Mouse (Mus musculus): ENCODE results near the gene Lrrc8d.

The Lrrc8d gene

DNA sequence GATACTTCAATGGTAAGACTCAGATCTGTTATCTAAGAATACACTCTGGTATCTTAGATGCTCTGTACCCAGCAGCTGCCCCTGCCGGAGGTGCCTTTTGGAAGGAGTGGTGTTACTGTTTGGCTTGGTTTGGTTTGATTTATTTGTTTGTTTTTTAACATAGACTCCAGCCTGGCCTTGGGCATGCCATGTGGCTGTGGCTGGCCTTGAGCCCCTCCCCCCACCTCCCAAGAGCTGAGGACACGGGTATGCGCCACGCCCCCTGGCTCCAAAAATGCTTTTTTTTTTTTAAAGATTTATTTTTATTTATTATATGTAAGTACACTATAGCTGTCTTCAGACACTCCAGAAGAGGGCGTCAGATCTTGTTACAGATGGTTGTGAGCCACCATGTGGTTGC lies 65.6 kb downstream of the Lrrc8d start:
- DNase-seq (ENCODE audit: low read depth), result no peak

DNA sequence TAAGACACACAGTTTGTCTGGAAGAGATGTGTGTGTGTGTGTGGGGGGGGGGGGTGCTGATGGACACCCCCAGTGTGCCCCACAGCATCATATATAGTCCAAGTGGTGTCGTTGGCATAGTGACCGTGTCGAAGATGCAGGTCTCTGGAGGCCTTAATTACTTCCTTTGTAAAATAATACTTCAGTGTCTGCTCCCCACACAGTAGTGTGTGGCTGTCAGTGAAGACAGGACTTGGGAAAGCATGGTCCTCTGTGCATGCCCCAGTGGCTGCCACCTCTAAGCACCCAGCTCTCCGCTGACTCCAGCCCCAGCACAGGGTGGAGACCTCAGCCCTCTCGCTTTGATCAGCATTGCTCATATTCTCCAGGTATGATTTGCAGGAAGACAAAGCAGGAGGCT lies 76.6 kb downstream of the Lrrc8d start:
- DNase-seq (ENCODE audit: low read depth), result no peak

DNA sequence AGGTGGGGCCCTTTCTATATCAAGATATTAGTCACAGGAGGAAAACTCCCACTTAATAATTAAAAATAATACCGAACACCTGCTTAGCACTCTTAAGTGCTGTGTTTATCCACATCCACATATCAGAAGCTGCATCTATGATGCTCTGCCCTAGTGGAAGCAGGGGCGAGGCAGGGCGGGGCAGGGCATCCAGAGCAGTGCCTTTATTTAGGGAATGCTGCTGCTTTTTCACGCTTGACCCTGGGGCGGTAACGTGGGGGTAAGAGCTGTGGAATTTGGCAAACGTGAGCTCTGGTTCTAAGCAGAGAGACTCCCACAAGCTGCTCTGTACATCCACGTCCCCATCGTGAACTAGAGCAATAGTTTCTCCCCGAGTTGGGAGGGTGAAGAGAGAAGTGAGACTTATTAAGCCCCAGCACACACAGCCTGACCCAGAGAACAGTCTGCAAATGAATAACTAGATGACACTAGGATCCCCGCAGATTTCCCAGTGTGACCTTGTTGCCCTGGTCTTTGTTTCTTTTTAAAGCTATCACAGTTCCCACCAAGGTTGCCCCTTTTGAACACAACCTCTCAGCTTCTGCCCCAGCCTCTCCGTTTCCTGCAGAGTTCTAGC lies 77.3 kb downstream of the Lrrc8d start:
- DNase-seq (ENCODE audit: low read depth), result no peak

DNA sequence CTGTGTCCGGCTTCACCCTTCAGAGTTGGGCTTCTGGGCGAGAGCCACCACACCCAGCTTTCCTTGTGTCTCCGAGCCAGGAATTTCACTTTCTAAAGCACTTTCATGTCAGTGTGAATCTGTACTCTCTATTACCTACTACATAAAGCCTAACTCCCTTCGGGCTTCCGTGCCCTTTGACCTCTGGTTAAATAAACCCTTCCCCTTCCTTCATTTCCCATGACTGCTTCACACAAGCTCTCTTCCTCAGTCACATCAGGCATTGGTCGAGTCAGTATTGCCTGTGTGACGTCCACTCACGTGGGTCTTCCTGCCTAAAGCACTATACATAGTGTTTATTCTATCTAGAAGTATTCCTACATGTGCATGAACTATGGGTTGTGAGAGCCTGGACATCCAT lies 77.9 kb downstream of the Lrrc8d start:
- DNase-seq (ENCODE audit: low read depth), result no peak

DNA sequence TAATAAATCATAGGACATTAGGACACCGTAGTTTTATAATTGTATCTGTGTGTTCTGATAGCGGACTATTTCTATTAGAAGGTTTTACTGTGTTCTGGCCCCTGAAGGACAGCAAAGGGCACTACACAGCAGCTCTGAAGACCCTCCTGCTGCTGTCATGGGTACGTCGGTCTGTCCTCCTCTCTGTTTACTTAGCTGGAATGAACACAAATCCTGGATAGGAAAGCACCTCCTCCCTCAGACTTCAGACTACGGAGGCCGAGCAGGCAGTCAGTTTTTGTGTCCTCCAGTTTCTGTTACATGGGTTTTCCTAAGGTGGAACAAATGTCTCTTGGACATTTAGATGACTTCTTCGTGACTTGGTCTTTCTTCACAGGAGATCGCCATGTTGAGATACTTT lies 78.4 kb downstream of the Lrrc8d start:
- no peak for DNase-seq (ENCODE audit: low read depth)

DNA sequence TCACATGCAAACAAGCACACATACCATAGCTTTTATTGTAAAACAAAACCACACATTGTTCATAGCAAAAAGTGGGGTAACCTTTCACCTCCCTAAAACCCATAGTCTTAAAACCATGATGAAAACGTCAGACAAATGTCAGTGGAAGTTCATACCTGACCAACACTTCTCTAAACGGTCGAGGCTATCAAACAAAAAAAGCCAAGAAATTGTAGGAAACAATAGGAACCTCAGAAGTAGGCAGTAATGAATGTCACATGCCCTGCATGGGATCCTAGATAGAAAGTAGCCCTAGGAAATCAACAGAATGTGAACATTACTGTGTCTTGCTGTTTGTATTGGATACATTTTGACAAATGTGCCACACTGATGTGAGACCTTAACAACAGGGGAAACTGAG lies 79.0 kb downstream of the Lrrc8d start:
- DNase-seq (ENCODE audit: low read depth), result no peak

DNA sequence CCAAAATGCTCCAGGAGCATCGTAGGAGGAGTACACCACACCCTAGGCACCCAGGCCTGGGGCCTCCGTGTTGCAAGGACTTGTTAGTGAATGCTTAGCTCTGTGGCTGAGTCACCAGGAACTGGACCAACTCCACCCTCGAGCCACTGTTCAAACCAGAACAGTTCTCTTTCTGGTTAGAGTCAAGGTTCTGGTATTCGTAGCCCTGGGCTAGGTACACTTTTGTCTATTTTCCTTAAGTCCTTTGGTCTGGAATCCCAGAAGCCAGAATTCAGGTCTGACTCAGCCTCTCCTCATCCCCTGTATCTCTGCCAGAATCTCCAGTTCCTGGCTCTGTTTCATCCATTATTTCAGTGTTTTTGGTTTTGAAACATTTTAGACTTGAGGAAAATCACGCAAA lies 79.6 kb downstream of the Lrrc8d start:
- DNase-seq (ENCODE audit: low read depth), result peak; percentile 90

DNA sequence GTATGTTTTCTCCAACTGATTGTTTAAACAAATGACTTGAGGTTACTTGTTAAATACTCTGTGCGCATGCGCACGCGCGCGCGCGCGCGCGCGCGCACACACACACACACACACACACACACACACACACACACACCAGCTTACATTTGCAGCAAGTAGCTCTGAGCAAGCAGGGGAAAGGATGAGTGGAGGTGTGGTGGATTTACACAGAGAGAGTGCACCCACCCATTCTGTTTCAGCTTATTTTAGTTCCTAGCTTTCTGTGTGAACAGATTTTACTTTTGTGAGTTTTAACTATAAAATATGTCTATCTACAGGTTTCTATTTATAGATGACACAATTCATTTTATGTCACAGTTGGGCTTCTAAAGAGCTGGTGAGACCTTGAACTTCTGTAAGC lies 84.1 kb downstream of the Lrrc8d start:
- no peak for DNase-seq (ENCODE audit: low read depth)

DNA sequence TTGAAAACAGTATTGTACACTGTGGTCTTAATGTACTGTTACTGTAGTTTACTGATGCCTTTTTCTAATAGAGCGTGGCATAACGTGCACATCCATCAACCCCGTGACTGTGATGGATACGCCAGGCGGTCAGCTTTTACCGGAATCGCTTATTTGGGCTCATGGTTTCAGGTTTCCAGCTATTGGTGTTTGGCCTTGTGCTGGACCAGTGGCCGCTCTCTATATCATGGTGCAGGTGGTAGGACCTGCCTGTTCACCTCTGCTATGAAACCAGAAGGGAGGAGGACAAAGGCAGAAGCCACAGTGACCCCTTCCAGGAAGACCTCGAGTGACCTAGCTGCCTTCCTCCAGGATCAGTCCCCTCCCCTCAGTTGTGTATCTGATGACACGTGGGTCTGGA lies 85.0 kb downstream of the Lrrc8d start:
- DNase-seq (ENCODE audit: low read depth), result no peak

DNA sequence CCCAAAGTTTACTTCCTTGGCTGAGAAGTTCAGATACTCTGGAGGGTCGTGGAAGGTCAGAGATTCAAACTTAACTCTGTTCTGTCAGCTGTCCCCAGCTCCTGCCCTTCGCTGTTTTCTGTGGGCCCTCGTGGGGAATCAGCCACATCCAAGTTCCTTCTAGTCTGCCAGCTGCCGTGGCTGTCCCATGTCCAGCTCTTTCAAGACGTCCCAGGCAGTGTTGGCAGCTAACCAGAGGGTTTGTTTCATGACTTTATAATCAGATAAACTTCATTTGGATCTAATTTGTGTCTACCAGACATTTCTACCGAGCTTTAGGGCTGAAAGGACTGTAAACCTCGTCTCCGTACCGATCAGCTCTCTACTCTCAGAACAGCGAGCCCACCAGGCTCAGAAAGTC lies 87.8 kb downstream of the Lrrc8d start:
- DNase-seq (ENCODE audit: low read depth), result no peak

DNA sequence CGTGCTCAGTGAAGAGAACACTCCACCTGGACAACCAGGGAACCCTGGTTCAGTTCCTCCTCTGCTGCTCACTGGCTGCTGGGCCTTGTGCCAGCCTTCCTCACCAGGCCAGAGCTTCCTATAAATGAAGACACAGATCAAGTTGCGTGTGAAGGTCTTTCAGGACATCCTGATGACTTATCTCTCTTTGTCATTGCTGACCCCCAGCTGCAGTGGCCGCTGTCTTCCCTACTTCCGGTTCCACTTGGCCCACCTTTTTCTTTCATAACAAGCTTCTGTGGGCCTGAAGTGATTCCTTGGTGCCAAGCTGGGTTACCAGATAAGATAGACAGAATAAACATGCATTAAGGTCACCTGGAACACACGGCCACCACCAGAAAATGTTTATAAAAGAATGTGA lies 90.0 kb downstream of the Lrrc8d start:
- no peak for DNase-seq (ENCODE audit: low read depth)

DNA sequence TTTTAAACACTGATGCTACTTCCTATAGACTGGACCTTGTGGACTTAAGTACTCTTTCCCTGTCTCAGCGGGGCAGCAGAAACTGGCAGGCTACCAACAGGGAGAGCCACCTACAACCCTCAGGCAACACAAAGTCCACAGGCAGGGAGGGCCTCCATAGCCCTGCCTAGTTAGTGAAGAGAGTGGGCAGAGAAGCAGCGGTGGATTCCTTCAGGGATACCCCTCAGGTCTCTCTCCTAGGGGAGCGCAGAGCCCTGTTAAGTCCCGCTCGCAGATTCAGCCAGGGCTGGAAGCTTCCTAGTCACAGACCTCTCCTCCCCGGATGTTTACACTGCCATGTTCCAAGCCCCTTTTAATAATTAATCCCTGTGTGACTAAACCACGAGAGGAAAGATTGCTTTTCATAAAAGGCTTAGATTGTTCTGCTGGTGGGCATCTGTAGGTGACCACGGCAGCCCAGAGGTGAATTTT lies 92.6 kb downstream of the Lrrc8d start:
- no peak for DNase-seq (ENCODE audit: low read depth)

DNA sequence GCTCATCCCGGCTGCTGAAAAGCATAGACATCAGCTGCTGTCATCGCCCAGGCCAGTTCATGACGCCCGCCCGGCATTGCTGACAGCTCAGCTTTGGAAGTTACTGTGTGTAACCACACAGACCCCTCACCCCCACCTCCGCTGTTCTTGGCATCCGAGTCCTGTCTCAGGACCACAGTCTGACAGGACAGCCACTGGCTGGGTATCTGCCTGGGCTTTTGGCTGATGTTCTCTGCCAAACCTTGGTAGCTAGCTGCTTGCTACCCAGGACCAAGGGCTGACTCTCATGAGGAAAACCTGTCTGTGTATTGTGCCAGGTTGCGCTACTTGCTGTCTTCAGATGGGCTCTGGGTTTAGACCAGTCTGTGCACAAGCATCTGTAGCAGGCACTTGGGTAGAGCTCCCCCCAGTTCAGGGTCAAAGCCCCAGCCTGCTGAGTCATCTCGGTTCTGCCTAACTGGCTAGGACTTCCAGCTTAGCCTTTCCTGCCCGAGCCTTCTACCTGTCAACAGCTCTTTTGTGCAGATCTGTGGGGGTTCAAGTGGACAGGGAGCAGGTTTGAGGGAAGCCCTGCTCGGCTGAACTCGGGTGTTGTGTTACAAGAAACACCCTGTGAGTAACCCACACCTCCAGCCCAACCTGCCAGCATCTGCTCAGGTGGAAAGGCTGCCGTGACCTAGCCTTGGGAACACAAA lies 93.2 kb downstream of the Lrrc8d start:
- DNase-seq (ENCODE audit: low read depth), result peak; percentile 86

DNA sequence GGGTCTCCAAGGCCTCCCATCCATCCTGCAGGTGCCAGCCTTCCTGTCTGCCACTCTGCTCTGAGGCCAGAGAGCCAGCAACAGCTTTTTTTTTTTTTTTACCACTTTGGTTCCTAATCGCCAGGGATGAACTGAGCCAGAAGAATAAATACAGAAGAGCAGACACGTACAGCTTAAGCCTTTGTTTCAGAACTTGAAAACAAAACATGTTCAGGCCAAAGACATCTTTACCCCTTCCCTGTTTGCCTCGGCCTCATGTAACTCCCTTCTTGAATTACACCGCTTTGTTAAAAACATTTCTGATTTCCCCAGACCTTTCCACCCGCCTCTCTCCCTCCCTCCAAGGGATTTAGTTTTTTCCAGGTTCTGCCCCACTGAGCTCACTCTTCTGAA lies 93.8 kb downstream of the Lrrc8d start:
- DNase-seq (ENCODE audit: low read depth), result no peak

DNA sequence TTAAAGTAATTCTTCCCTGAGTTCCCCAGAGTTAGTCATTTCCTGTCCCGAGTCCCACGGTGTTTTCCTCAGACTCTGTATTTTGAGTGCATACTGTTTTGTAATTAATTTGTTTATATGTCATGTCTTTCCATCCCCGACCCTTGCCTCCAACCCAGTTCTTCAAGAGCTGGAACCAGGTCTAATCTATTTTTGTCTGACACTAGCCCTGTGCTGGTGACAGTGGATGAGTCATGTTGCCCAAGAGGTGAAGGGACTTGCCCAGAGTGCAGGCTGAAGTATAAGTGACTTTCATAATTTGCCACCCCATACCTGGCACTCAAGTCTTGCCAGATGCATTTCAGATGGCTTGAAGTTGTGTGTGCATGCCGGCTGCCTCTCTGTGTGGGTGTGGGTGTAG lies 98.7 kb downstream of the Lrrc8d start:
- DNase-seq (ENCODE audit: low read depth), result no peak

DNA sequence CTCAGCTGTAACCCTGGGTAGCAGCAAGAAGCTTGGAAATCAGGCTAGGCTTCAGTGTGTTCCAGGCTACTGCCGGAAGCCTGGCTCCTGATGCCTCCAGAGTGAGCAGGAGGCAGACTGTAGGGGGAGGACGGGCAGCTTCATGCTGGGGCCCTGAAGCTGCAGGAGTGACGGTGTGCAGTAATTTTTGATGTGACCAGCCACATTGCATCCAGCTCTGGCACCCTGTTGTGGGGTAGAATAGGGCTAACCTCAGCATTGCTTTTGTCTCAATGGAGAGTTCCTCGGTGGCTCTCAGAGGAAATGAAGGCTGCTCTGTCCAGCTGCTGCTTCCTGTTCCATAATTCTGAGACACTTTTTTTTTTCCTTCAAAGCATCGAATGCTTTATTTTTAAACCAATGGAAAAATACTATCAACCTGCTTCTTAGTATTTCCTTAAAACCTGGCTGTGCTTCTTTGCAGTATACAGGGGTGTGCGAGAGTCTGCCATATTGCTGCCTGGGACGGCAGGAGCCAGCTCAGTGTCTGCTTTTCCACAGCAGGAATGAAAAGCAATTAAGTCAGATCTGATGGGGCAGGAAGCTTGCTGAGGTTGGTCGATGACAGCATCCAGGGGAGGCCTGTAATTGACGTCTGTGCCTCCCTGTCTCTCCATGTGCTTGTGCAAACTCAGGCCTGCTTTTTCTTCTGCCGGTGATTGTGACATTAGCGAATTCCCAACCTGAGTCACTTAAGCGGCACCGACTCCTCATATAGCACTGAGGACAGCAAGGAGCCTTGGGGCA lies 100.3 kb downstream of the Lrrc8d start:
- no peak for DNase-seq (ENCODE audit: low read depth)

DNA sequence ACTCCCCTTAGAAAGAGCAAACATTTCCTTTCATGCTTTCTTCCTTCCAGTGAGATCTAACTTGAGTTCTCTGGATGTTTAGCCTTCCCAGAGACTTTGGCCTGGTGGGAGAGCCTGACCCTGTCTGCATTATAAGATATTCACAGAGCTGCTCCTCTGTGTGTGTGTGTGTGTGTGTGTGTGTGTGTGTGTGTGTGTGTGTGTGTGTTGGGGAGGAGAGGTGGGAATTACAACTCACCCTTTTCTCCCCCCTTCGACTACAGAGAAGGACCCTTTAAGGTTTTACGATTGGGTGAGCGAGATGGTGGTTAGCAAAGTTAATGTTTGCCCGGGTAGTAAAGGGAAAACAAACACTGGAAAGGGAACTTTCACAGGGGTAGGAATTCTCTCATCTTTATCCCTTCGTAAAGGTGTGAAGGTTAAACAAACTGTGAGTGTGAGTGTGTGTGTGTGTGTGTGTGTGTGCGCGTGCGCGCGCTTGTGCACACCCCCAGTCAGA lies 101.3 kb downstream of the Lrrc8d start:
- no peak for DNase-seq (ENCODE audit: low read depth)

DNA sequence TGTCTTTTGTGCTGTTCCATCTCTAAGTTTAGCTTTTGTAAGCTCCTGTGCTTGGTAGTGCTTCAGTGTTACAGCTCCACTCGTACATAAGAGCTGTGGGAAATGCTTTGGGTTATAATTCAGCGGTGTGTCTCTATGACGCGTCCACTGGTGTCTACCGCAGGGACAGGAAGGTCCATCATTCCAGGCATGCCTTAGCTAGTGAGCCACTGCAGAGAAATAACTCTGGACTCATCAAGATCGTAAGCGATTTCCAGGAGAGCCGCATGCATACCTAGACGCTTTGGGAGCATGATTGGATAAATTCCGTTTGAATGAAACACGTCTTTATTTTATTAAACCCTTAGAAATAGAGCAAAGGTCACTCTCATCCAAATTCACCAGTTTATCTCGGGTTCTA lies 106.2 kb downstream of the Lrrc8d start:
- no peak for DNase-seq (ENCODE audit: low read depth)

DNA sequence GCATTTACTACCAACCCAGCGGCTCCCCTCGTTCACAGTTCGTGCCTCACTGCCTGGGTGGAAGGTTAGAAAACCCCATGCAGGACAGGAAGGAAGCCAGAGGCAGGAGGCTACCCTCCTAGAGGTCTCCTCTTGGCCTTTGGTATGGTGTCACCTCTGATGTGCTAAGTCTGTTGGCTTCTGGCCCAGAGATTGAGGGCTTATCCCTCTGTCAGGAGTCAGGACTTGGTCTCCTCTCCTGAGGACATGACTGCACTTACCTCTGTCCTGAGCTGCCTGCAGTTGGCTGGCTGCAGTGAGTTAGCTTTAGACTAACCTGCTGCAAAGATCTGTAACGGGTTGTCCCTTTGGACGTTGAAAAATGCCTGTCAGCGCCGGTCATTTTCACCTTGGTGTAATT lies 107.7 kb downstream of the Lrrc8d start:
- no peak for DNase-seq (ENCODE audit: low read depth)

DNA sequence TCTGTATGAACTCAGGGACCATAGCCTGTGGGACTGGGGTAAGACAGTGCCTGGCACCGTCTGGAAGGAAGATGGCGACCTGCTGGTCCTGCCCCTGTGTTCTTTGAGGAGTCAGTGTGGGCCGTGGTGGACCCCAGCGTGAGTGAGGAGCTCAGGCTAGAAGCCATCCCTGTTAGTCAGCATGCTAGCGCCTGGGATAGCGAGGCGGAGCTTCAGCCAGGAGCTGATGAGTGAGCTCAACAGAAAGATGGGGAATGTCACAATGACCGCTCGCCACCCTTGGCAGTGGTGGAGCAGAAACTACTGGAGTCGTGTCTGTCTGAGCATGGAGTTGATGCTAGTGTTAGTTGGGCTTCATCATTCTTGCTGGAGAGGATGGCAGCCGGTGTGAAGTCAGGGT lies 109.3 kb downstream of the Lrrc8d start:
- DNase-seq (ENCODE audit: low read depth), result no peak

DNA sequence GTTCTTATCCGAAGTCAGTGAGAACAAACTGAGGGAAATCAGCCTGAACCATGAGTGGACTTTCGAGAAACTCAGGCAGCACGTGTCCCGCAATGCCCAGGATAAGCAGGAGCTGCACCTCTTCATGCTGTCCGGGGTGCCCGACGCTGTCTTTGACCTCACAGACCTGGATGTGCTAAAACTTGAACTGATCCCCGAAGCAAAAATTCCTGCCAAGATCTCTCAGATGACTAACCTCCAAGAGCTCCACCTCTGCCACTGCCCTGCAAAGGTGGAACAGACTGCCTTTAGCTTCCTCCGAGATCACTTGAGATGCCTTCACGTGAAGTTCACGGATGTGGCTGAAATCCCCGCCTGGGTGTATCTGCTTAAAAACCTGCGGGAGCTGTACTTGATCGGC lies 113.3 kb downstream of the Lrrc8d start:
- no peak for DNase-seq (ENCODE audit: low read depth)

DNA sequence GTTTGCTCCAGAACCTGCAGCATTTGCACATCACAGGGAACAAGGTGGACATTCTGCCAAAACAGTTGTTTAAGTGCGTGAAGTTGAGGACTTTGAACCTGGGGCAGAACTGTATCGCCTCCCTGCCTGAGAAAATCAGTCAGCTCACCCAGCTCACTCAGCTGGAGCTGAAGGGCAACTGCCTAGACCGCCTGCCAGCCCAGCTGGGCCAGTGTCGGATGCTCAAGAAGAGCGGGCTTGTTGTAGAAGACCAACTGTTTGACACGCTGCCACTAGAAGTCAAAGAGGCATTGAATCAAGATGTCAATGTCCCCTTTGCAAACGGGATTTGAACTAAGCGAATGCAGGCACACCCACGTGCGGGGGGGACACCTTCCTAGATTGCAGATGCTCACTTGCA lies 114.2 kb downstream of the Lrrc8d start:
- no peak for DNase-seq (ENCODE audit: low read depth)

DNA sequence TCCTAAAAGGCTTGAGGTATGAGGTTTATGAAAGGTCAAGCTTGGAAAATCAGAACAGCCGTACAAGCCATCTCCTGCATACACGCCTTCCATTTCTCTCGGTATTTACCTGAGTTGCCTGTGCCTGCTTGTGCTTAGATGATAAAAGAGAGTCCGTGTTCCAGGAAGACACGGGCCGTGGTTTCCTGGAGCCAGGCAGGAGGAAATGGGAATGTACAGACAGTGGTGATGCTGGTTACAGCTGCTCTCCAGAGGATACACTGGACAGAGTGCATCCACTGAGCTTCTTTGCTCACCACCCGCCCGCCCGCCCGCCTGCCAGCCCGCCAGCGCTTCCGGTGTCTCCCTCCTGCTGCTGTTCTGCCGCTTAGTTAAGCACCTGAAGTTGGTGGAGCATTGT lies 116.3 kb downstream of the Lrrc8d start:
- DNase-seq (ENCODE audit: low read depth), result no peak

Data from fibroblast of lung, adult 2 months (primary cell).